Mouse (Mus musculus) midbrain, embryonic 13.5 days (tissue): Measurements from ENCODE around the gene Pzp. TPM values are rescaled to one million over a fixed set of nuclear protein-coding genes. Genes with fewer than 3 reads are reported as not detected.

ENCODE experiments used
- ATAC-seq: fragments of 200-750 bp; cut with Nextera tagmentation; 2 replicates; pipeline ENCODE4 v1.8.0; 2017; ENCODE audit warnings: mild to moderate bottlenecking, moderate TSS enrichment, moderate library complexity
- H3K27ac ChIP-seq: fragments of 300-500 bp; sonication (generic); 2 replicates; pipeline ENCODE4 v1.5.1; 2015; ENCODE audit warnings: inconsistent platforms, mild to moderate bottlenecking, moderate library complexity
- H3K27me3 ChIP-seq: fragments of 300-500 bp; sonication (generic); 2 replicates; pipeline ENCODE4 v1.6.1; 2015; ENCODE audit warnings: mild to moderate bottlenecking, inconsistent platforms
- H3K36me3 ChIP-seq: fragments of 300-500 bp; sonication (generic); 2 replicates; pipeline ENCODE4 v1.6.1; 2015; ENCODE audit warnings: mild to moderate bottlenecking, inconsistent platforms
- H3K4me1 ChIP-seq: fragments of 300-500 bp; sonication (generic); replicated peaks from 2 replicates; pipeline ENCODE4 v1.6.1; 2015; ENCODE audit warnings: inconsistent platforms
- H3K4me2 ChIP-seq: fragments of 300-500 bp; sonication (generic); replicated peaks from 2 replicates; pipeline ENCODE4 v1.6.1; 2015; ENCODE audit warnings: moderate library complexity, mild to moderate bottlenecking, inconsistent platforms
- H3K4me3 ChIP-seq: fragments of 300-500 bp; sonication (generic); replicated peaks from 2 replicates; pipeline ENCODE4 v1.5.1; 2015; ENCODE audit warnings: mild to moderate bottlenecking, inconsistent platforms
- H3K9ac ChIP-seq: fragments of 300-500 bp; sonication (generic); replicated peaks from 2 replicates; pipeline ENCODE4 v1.6.1; 2015; ENCODE audit warnings: mild to moderate bottlenecking, inconsistent platforms
- H3K9me3 ChIP-seq: fragments of 300-500 bp; sonication (generic); 2 replicates; pipeline ENCODE4 v1.6.1; 2016; ENCODE audit warnings: mild to moderate bottlenecking, inconsistent platforms
- WGBS: fragments of 180-500 bp; shearing (Covaris S2); methylation state at CpG from one replicate; pipeline ENCODE4 v1.1.7; 2015; 5-methylcytosine and 5-hydroxymethylcytosine counted together
- polyA plus RNA-seq: library from polyadenylated mRNA; unstranded; fragments of >200 nt; fragmentation: Nextera tagmentation; extraction: Ambion mirVana; gene quantifications from 2 replicates; pipeline ENCODE4 v1.2.1, GENCODE M21; 2015

Pzp gene
- polyA plus RNA-seq = 0.04 TPM in 1 of 2 replicates, not detected in the other

- H3K27ac ChIP-seq = no peak within 1 kb of the TSS
- H3K4me1 ChIP-seq = no peaks in the 10 kb centered on the region
- no peak within 1 kb of the TSS for H3K4me3 ChIP-seq
- no peak within 1 kb of the TSS for H3K9ac ChIP-seq
- H3K27me3 ChIP-seq = no peaks in the 10 kb centered on the region
- H3K4me2 ChIP-seq = no peak within 1 kb of the TSS
- no peaks in the 10 kb centered on the region for H3K9me3 ChIP-seq
- H3K36me3 ChIP-seq = no peaks in the 10 kb centered on the region
- WGBS = 91% methylated on average over 4 of the region's 4 CpGs
- ATAC-seq = no peak
Measured at GRCm38 (mm10) chr6:128526601-128527000, at the start of gene Pzp. TSS of gene Pzp (minus strand) at chr6:128526720.

GRCm38 (mm10) chr6:128566589-128566988 is 40.1 kb upstream of the Pzp start:
- Histone ChIP-seq H3K36me3 (no peaks in the 10 kb centered on the region), H3K27me3 (no peaks in the 10 kb centered on the region), H3K9me3 (no peaks in the 10 kb centered on the region), H3K27ac (no peak overlapping the region), H3K4me1 (no peaks in the 10 kb centered on the region), H3K9ac (no peak overlapping the region), H3K4me2 (no peak overlapping the region), H3K4me3 (no peak overlapping the region)
- ATAC-seq = no peak
- 95% methylated on average over 11 of the region's 11 CpGs for WGBS

GRCm38 (mm10) chr6:128554049-128554448 is 27.5 kb upstream of the Pzp start:
- Histone ChIP-seq H3K9ac (no peak overlapping the region), H3K9me3 (no peaks in the 10 kb centered on the region), H3K4me2 (no peak overlapping the region), H3K4me3 (no peak overlapping the region), H3K4me1 (no peaks in the 10 kb centered on the region), H3K27ac (no peak overlapping the region), H3K27me3 (no peaks in the 10 kb centered on the region), H3K36me3 (no peaks in the 10 kb centered on the region)
- no peak for ATAC-seq
- WGBS = 92% methylated on average over 7 of the region's 7 CpGs

DNA sequence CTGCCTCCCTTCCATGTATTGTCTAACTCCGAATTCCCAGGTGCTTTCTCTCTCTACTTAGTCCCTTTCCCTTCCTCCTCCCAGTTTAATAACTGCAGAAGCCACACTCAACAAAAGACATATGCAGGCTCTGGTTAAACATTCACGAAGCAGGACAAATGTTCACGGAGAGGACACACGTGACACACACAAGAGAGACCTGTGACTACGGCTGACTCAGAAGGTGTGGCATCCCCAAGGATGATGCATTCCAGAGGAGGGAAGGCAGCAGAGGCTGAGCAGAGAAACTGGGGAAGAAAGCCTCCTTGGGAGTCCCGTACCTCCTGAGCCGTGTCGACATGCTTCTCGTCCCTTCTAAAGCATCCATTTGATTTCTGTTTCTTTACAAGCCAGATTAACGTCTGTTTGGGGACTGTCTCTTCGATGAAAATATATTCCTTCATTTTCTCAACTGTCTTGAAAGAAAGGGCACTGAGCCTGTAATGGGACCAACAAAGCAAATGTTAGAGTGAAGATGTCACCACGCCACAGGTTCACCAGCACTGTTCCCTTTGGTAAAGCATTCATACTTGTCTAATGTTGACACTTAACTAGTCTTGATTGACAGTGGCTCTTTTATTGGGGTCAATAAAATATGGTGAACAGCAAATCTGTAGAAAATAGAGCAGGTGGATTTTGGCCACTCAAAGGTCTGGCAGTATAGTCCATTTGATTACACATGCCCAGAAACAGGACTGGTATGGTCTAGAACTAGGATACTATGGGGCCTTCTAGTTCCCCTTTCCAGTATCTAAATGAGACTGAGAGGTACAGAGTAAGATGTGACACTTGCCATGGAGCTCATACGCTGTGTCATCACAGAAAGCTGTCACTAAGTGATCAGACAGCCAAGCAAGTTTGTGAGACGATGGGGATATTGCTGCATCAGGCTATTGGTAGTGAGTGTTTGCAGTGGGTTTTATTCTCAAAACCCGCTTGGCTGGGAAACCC is 23.2 kb upstream of the Pzp start:
- Histone ChIP-seq H3K27me3 (no peaks in the 10 kb centered on the region), H3K4me2 (no peak overlapping the region), H3K4me3 (no peak overlapping the region), H3K36me3 (no peaks in the 10 kb centered on the region), H3K4me1 (no peaks in the 10 kb centered on the region), H3K9me3 (no peaks in the 10 kb centered on the region), H3K9ac (no peak overlapping the region), H3K27ac (no peak overlapping the region)
- 75% methylated on average over 15 of the region's 15 CpGs for whole genome bisulfite sequencing
- no peak for ATAC-seq

DNA sequence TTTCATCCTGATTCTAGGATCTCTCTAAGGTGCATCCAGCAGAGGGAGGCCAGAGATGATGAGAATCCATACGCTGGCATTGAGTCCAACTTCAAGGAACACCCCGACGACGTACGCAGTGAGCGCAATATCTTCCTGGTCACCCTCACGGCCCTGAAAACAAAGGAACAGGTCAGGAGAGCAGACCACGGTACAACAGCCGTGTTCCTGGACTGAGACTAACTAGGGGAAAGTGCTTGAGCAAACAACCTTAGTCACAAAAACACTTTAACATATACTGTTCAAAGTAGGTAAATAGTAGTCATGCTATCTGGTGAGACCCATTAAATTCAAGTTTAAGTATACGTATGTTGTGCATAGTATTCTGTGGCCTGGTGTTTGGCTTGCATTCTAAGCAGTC is 22.0 kb upstream of the Pzp start:
- H3K36me3 ChIP-seq = no peaks in the 10 kb centered on the region
- 90% methylated on average over 10 of the region's 10 CpGs for WGBS
- no peak for ATAC-seq
- no peaks in the 10 kb centered on the region for H3K9me3 ChIP-seq
- H3K27ac ChIP-seq = no peak overlapping the region
- H3K4me3 ChIP-seq = no peak overlapping the region
- no peaks in the 10 kb centered on the region for H3K4me1 ChIP-seq
- H3K27me3 ChIP-seq = no peaks in the 10 kb centered on the region
- no peak overlapping the region for H3K4me2 ChIP-seq
- no peak overlapping the region for H3K9ac ChIP-seq

DNA sequence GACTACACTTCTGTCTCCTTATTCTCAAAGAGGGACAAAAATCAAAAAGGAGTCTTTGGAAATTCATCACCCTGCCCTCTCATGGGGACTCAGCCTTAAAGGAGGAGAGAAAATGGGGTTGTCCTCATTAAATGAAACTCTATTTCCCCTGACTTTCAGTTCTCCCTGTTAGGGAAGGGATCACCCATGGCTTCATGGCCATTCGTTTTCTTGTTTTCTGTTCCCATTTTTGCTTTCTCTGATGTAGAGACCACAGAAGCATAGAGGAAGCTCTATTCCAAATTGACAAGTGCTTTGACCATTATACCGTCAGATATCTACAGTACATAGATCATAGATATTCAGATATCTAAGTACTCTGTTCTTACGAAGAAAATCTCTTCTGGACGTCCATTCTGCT is 18.9 kb upstream of the Pzp start:
- whole genome bisulfite sequencing = 88% methylated on average over 4 of the region's 4 CpGs
- Histone ChIP-seq H3K27ac (no peak overlapping the region), H3K4me1 (no peaks in the 10 kb centered on the region), H3K4me3 (no peak overlapping the region), H3K27me3 (no peaks in the 10 kb centered on the region), H3K4me2 (no peak overlapping the region), H3K9me3 (no peaks in the 10 kb centered on the region), H3K9ac (no peak overlapping the region), H3K36me3 (no peaks in the 10 kb centered on the region)
- no peak for ATAC-seq

- no peaks in the 10 kb centered on the region for H3K27me3 ChIP-seq
- no peaks in the 10 kb centered on the region for H3K36me3 ChIP-seq
- no peak overlapping the region for H3K4me2 ChIP-seq
- H3K9me3 ChIP-seq = no peaks in the 10 kb centered on the region
- H3K27ac ChIP-seq = no peak overlapping the region
- H3K9ac ChIP-seq = no peak overlapping the region
- 87% methylated on average over 13 of the region's 13 CpGs for WGBS
- no peak for ATAC-seq
- H3K4me3 ChIP-seq = no peak overlapping the region
- no peaks in the 10 kb centered on the region for H3K4me1 ChIP-seq
Measured at GRCm38 (mm10) chr6:128543226-128543625, 16.7 kb upstream of the Pzp start.

DNA sequence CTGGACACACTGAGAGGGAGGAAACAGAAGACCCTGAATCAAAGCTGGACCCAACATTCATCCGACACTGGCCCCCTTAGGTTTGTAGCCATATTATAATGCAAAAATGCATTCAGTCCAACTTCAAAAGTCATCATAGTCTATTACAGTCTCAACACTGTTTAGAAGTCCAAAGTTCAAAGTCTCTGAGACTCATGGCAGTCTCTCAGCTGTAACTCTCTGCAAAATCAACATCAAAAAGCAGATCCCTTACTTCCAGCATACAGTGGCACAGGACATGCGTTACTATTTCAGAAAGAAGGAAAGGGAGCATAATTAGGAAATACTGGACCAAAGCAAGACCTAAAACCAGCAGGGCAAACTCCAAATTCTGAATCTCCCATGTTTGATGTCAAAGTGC is 8.7 kb upstream of the Pzp start:
- Histone ChIP-seq H3K27ac (no peak overlapping the region), H3K4me3 (no peak overlapping the region), H3K9me3 (no peaks in the 10 kb centered on the region), H3K9ac (no peak overlapping the region), H3K36me3 (no peaks in the 10 kb centered on the region), H3K4me1 (no peaks in the 10 kb centered on the region), H3K4me2 (no peak overlapping the region), H3K27me3 (no peaks in the 10 kb centered on the region)
- ATAC-seq = no peak
- WGBS = 94% methylated on average over 2 of the region's 2 CpGs

- Histone ChIP-seq H3K36me3 (no peaks in the 10 kb centered on the region), H3K4me1 (no peaks in the 10 kb centered on the region), H3K27ac (no peak overlapping the region), H3K4me3 (no peak overlapping the region), H3K27me3 (no peaks in the 10 kb centered on the region), H3K4me2 (no peak overlapping the region), H3K9ac (no peak overlapping the region), H3K9me3 (no peaks in the 10 kb centered on the region)
- WGBS = 89% methylated on average over 6 of the region's 6 CpGs
- ATAC-seq = no peak
Measured at GRCm38 (mm10) chr6:128533296-128533695, 6.8 kb upstream of the Pzp start.

- ATAC-seq = no peak
- no peak overlapping the region for H3K9ac ChIP-seq
- H3K27me3 ChIP-seq = no peaks in the 10 kb centered on the region
- no peak overlapping the region for H3K27ac ChIP-seq
- no peak overlapping the region for H3K4me2 ChIP-seq
- H3K4me3 ChIP-seq = no peak overlapping the region
- WGBS = 95% methylated on average over 9 of the region's 9 CpGs
- H3K36me3 ChIP-seq = no peaks in the 10 kb centered on the region
- no peaks in the 10 kb centered on the region for H3K9me3 ChIP-seq
- H3K4me1 ChIP-seq = no peaks in the 10 kb centered on the region
Measured at GRCm38 (mm10) chr6:128532701-128533100, 6.2 kb upstream of the Pzp start.

GRCm38 (mm10) chr6:128528491-128528890 is 2.0 kb upstream of the Pzp start:
- WGBS = 80% methylated on average over 4 of the region's 4 CpGs
- H3K36me3 ChIP-seq = no peaks in the 10 kb centered on the region

DNA sequence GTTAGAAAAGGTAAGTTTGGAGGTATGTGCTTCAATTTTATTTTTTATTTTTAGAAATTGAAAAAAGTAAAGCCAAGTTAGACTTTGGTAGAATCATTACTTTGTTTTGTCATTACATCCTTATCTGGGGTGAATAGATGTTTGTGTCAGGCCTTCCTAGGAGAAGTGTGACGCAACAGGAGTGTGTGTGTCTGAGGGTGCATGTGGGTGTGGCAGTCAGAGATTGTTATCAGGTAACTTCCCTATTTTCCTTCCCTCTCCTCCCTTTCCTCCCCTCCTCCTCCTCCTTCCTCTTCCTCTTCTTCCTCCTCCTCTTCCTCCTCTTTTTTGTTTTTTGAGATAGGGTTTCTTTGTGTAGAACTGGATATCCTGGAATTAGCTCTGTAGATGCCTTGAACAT is 590 bp upstream of the Pzp start:
- H3K4me1 ChIP-seq = no peaks in the 10 kb centered on the region
- no peak overlapping the region for H3K27ac ChIP-seq
- H3K27me3 ChIP-seq = no peaks in the 10 kb centered on the region
- H3K9ac ChIP-seq = no peak overlapping the region
- 90% methylated on average over 1 of the region's 1 CpGs for WGBS
- no peaks in the 10 kb centered on the region for H3K9me3 ChIP-seq
- H3K4me3 ChIP-seq = no peak overlapping the region
- no peak overlapping the region for H3K4me2 ChIP-seq
- no peaks in the 10 kb centered on the region for H3K36me3 ChIP-seq
- ATAC-seq = no peak

More at GRCm38 (mm10) chr6:128528491-128528890, 2.0 kb upstream of the Pzp start:
- no peak for ATAC-seq
- Histone ChIP-seq H3K4me2 (no peak overlapping the region), H3K27ac (no peak overlapping the region), H3K9ac (no peak overlapping the region), H3K9me3 (no peaks in the 10 kb centered on the region), H3K4me1 (no peaks in the 10 kb centered on the region), H3K4me3 (no peak overlapping the region), H3K27me3 (no peaks in the 10 kb centered on the region)
